Mouse (Mus musculus) right cerebral cortex, postnatal 25 days (tissue): ENCODE results near the gene Olfr114.

Experiments used
- DNase-seq: peaks from one replicate; pipeline ENCODE4 v3.0.0; 2022

The Olfr114 gene

GRCm38 (mm10) chr17:37592643-37593042 is at the start of gene Olfr114:
Olfr114 (minus strand) TSS chr17:37592743.
- no peak for DNase-seq

- no peak for DNase-seq
Measured at GRCm38 (mm10) chr17:37627009-37627408, 34.5 kb upstream of the Olfr114 start, which contains the start of the genes Olfr115 and Olfr116. Olfr115 (minus strand) TSS chr17:37627109. Olfr116 (minus strand) TSS chr17:37627199.

- no peak for DNase-seq
Measured at GRCm38 (mm10) chr17:37577563-37577962, 15.0 kb downstream of the Olfr114 start, which contains the start of gene Olfr113. Olfr113 (minus strand) TSS chr17:37577663.

GRCm38 (mm10) chr17:37569351-37569750 is 23.2 kb downstream of the Olfr114 start, which contains the start of gene Olfr112:
Olfr112 (minus strand) TSS chr17:37569451.
- no peak for DNase-seq

- DNase-seq = no peak
Measured at GRCm38 (mm10) chr17:37558913-37559615, 33.5 kb downstream of the Olfr114 start.

- DNase-seq = no peak
Measured at GRCm38 (mm10) chr17:37543800-37544435, 48.6 kb downstream of the Olfr114 start.

GRCm38 (mm10) chr17:37541454-37542119 is 51.0 kb downstream of the Olfr114 start:
- no peak for DNase-seq
